Mouse (Mus musculus): Measurements from ENCODE around the gene Tas2r134. TPM values are rescaled to one million over a fixed set of nuclear protein-coding genes. Genes with fewer than 3 reads are reported as not detected.

Tas2r134 gene
- not detected in 2 replicates for polyA plus RNA-seq (2016; fragmentation: Nextera tagmentation; extraction: Ambion mirVana)

- no peak within 1 kb of the TSS for H3K4me3 ChIP-seq
- no peak for DNase-seq (ENCODE audit: low spot score)
- 81% methylated on average over 4 of the region's 4 CpGs for WGBS
Measured at GRCm38 (mm10) chr2:51627211-51627610, at the start of gene Tas2r134. Gene Tas2r134, plus strand, starts transcription at chr2:51627511.

GRCm38 (mm10) chr2:51579767-51580166, 47.5 kb upstream of the Tas2r134 start:
- Histone ChIP-seq H3K27me3 (ENCODE audit: insufficient read depth, poor library complexity, severe bottlenecking) (no peaks in the 10 kb centered on the region), H3K4me3 (no peak overlapping the region), H3K27ac (no peak overlapping the region), H3K36me3 (no peaks in the 10 kb centered on the region), H3K9me3 (no peaks in the 10 kb centered on the region), H3K4me1 (no peaks in the 10 kb centered on the region)
- 80% methylated on average over 5 of the region's 5 CpGs for WGBS
- DNase-seq (ENCODE audit: low spot score), result no peak

More at GRCm38 (mm10) chr2:51627211-51627610, at the start of gene Tas2r134:
- Histone ChIP-seq H3K27me3 (ENCODE audit: insufficient read depth, poor library complexity, severe bottlenecking) (no peaks in the 10 kb centered on the region), H3K9me3 (no peaks in the 10 kb centered on the region), H3K4me1 (no peaks in the 10 kb centered on the region), H3K36me3 (no peaks in the 10 kb centered on the region), H3K27ac (no peak within 1 kb of the TSS)

GRCm38 (mm10) chr2:51584050-51585046, 43.0 kb upstream of the Tas2r134 start:
- WGBS, result 85% methylated on average over 9 of the region's 9 CpGs

GRCm38 (mm10) chr2:51588336-51588735, 39.0 kb upstream of the Tas2r134 start:
- Histone ChIP-seq H3K4me1 (peaks cover 5% of the 10 kb centered on the region; the same call in 1 of the 2 replicates), H3K36me3 (no peaks in the 10 kb centered on the region), H3K4me3 (no peak overlapping the region), H3K27me3 (ENCODE audit: insufficient read depth, poor library complexity, severe bottlenecking) (no peaks in the 10 kb centered on the region; the same call in 1 of the 2 replicates), H3K27ac (no peak overlapping the region), H3K9me3 (no peaks in the 10 kb centered on the region)
- no peak for DNase-seq (ENCODE audit: low spot score)
- WGBS, result 76% methylated on average over 4 of the region's 4 CpGs

More at GRCm38 (mm10) chr2:51584050-51585046, 43.0 kb upstream of the Tas2r134 start:
- no peak for DNase-seq (ENCODE audit: low spot score)
- H3K4me3 ChIP-seq, result no peak overlapping the region
- no peaks in the 10 kb centered on the region for H3K4me1 ChIP-seq
- no peaks in the 10 kb centered on the region; the same call in 1 of the 2 replicates for H3K27me3 ChIP-seq (ENCODE audit: insufficient read depth, poor library complexity, severe bottlenecking)
- no peaks in the 10 kb centered on the region for H3K9me3 ChIP-seq
- no peaks in the 10 kb centered on the region for H3K36me3 ChIP-seq
- no peak overlapping the region for H3K27ac ChIP-seq

- DNase-seq (ENCODE audit: low spot score), result no peak
- whole genome bisulfite sequencing, result 60% methylated on average over 6 of the region's 6 CpGs
- no peak overlapping the region for H3K4me3 ChIP-seq
Measured at GRCm38 (mm10) chr2:51588895-51589294, 38.4 kb upstream of the Tas2r134 start.

GRCm38 (mm10) chr2:51589627-51590026, 37.7 kb upstream of the Tas2r134 start:
- DNase-seq (ENCODE audit: low spot score), result no peak
- Histone ChIP-seq H3K27ac (no peak overlapping the region), H3K9me3 (no peaks in the 10 kb centered on the region), H3K27me3 (ENCODE audit: insufficient read depth, poor library complexity, severe bottlenecking) (no peaks in the 10 kb centered on the region; the same call in 1 of the 2 replicates), H3K4me1 (peaks cover 9% of the 10 kb centered on the region; the same call in 1 of the 2 replicates), H3K4me3 (no peak overlapping the region), H3K36me3 (no peaks in the 10 kb centered on the region)
- 67% methylated on average over 1 of the region's 1 CpGs for WGBS

More at GRCm38 (mm10) chr2:51588895-51589294, 38.4 kb upstream of the Tas2r134 start:
- Histone ChIP-seq H3K27me3 (ENCODE audit: insufficient read depth, poor library complexity, severe bottlenecking) (no peaks in the 10 kb centered on the region; the same call in 1 of the 2 replicates), H3K4me1 (peaks cover 9% of the 10 kb centered on the region; the same call in 1 of the 2 replicates), H3K36me3 (no peaks in the 10 kb centered on the region), H3K9me3 (no peaks in the 10 kb centered on the region), H3K27ac (no peak overlapping the region)

GRCm38 (mm10) chr2:51590308-51590707, 37.0 kb upstream of the Tas2r134 start:
- 77% methylated on average over 8 of the region's 8 CpGs for WGBS
- H3K27me3 ChIP-seq (ENCODE audit: insufficient read depth, poor library complexity, severe bottlenecking), result no peaks in the 10 kb centered on the region; the same call in 1 of the 2 replicates
- peaks cover 9% of the 10 kb centered on the region; the same call in 1 of the 2 replicates for H3K4me1 ChIP-seq
- no peaks in the 10 kb centered on the region for H3K9me3 ChIP-seq
- no peak overlapping the region for H3K4me3 ChIP-seq
- DNase-seq (ENCODE audit: low spot score), result no peak
- H3K36me3 ChIP-seq, result no peaks in the 10 kb centered on the region
- H3K27ac ChIP-seq, result no peak overlapping the region

GRCm38 (mm10) chr2:51592157-51592556, 35.2 kb upstream of the Tas2r134 start:
- Histone ChIP-seq H3K36me3 (no peaks in the 10 kb centered on the region), H3K27me3 (ENCODE audit: insufficient read depth, poor library complexity, severe bottlenecking) (no peaks in the 10 kb centered on the region; the same call in 1 of the 2 replicates), H3K4me1 (peaks cover 9% of the 10 kb centered on the region; the same call in 1 of the 2 replicates), H3K9me3 (no peaks in the 10 kb centered on the region), H3K27ac (no peak overlapping the region), H3K4me3 (no peak overlapping the region)
- no peak for DNase-seq (ENCODE audit: low spot score)

- 83% methylated on average over 19 of the region's 19 CpGs for WGBS
- no peak for DNase-seq (ENCODE audit: low spot score)
- Histone ChIP-seq H3K27ac (no peak overlapping the region), H3K36me3 (no peaks in the 10 kb centered on the region), H3K9me3 (no peaks in the 10 kb centered on the region), H3K4me1 (no peaks in the 10 kb centered on the region), H3K4me3 (no peak overlapping the region), H3K27me3 (ENCODE audit: insufficient read depth, poor library complexity, severe bottlenecking) (no peaks in the 10 kb centered on the region)
Measured at GRCm38 (mm10) chr2:51599473-51600201, 27.7 kb upstream of the Tas2r134 start.

- no peak for DNase-seq (ENCODE audit: low spot score)
- Histone ChIP-seq H3K4me3 (no peak overlapping the region), H3K36me3 (no peaks in the 10 kb centered on the region), H3K27me3 (ENCODE audit: insufficient read depth, poor library complexity, severe bottlenecking) (no peaks in the 10 kb centered on the region), H3K4me1 (no peaks in the 10 kb centered on the region), H3K9me3 (no peaks in the 10 kb centered on the region), H3K27ac (no peak overlapping the region)
- 79% methylated on average over 3 of the region's 3 CpGs for WGBS
Measured at GRCm38 (mm10) chr2:51600202-51600487, 27.2 kb upstream of the Tas2r134 start.

- Histone ChIP-seq H3K4me3 (no peak overlapping the region), H3K4me1 (no peaks in the 10 kb centered on the region), H3K27me3 (ENCODE audit: insufficient read depth, poor library complexity, severe bottlenecking) (no peaks in the 10 kb centered on the region), H3K36me3 (no peaks in the 10 kb centered on the region), H3K27ac (no peak overlapping the region), H3K9me3 (no peaks in the 10 kb centered on the region)
- WGBS, result 85% methylated on average over 8 of the region's 8 CpGs
- no peak for DNase-seq (ENCODE audit: low spot score)
Measured at GRCm38 (mm10) chr2:51600873-51601272, 26.4 kb upstream of the Tas2r134 start.

GRCm38 (mm10) chr2:51610305-51610704, 17.0 kb upstream of the Tas2r134 start:
- Histone ChIP-seq H3K4me3 (no peak overlapping the region), H3K9me3 (no peaks in the 10 kb centered on the region), H3K27me3 (ENCODE audit: insufficient read depth, poor library complexity, severe bottlenecking) (no peaks in the 10 kb centered on the region), H3K4me1 (no peaks in the 10 kb centered on the region), H3K27ac (no peak overlapping the region), H3K36me3 (no peaks in the 10 kb centered on the region)
- no peak for DNase-seq (ENCODE audit: low spot score)
- 57% methylated on average over 10 of the region's 10 CpGs for whole genome bisulfite sequencing

GRCm38 (mm10) chr2:51610897-51611296, 16.4 kb upstream of the Tas2r134 start:
- DNase-seq (ENCODE audit: low spot score), result no peak
- Histone ChIP-seq H3K36me3 (no peaks in the 10 kb centered on the region), H3K27ac (no peak overlapping the region), H3K9me3 (no peaks in the 10 kb centered on the region), H3K4me1 (no peaks in the 10 kb centered on the region), H3K4me3 (no peak overlapping the region), H3K27me3 (ENCODE audit: insufficient read depth, poor library complexity, severe bottlenecking) (no peaks in the 10 kb centered on the region)
- 51% methylated on average over 2 of the region's 2 CpGs for WGBS
